Mouse (Mus musculus): ENCODE measurements at regions not wholly inside any gene's neighbourhood (a gene's known extent, or its start where the extent isn't known, plus 50 kb on each side); places are given as distances from the start of the nearest gene placed in this dataset.

DNA sequence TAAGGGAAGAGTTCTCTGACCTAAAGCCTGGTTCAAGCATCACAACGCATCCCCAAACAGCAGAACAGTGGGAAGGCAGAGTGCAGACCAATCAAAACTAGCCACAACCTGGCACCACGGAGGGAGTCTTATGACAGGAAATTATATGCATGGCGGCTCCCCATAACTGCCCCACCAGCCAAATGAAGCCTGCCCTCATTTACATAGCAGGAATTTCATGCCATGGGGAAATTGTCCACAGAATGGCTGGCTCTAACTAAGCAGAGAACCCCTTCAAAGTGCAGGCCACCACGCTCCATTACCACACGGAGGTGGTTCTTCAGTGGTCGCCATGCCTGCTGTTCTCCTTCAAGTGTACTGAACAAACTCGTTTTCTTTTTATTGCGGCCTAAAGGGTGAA is 126.3 kb upstream of the Zc3h12c start:
- WGBS: 84% methylated on average over 8 of the region's 8 CpGs
- Histone ChIP-seq H3K4me2 (no peak overlapping the region), H3K27ac (ENCODE audit: low read depth, low read length) (no peak overlapping the region), H3K4me1 (ENCODE audit: control insufficient read depth, insufficient read depth, low read length) (no peaks in the 10 kb centered on the region), H3K9ac (ENCODE audit: low read length) (no peak overlapping the region), H3K36me3 (ENCODE audit: control insufficient read depth, insufficient read depth, low read length) (no peaks in the 10 kb centered on the region), H3K4me3 (ENCODE audit: low read depth, low read length) (no peak overlapping the region), H3K27me3 (ENCODE audit: control insufficient read depth, insufficient read depth, low read length) (no peaks in the 10 kb centered on the region), H3K9me3 (ENCODE audit: control insufficient read depth, low read length) (no peaks in the 10 kb centered on the region)
- DNase-seq (ENCODE audit: low spot score, missing footprints) (no peak), ATAC-seq (ENCODE audit: low FRiP score) (no peak)

DNA sequence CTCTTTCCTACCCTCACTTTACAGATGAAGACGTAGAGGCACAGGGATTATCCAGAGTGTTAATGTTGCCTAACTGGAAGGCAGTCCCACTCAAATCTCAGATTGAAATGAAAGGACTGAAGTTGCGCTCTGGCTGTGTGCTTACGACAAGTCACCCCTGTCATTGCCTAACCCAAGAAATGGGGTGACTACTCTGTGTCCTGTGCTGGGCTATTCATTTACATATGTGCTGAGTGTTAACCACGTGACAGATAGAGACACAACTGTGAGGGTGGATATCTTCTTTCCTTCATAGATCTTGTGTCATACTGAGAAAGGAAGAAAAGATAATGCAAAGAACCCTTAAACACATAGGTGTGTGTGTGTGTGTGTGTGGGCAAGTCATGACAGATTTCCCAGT is 120.7 kb upstream of the Zc3h12c start:
- H3K4me3 ChIP-seq (ENCODE audit: low read depth, low read length): no peak overlapping the region
- H3K27ac ChIP-seq (ENCODE audit: low read depth, low read length): no peak overlapping the region
- H3K27me3 ChIP-seq (ENCODE audit: control insufficient read depth, insufficient read depth, low read length): no peaks in the 10 kb centered on the region
- H3K36me3 ChIP-seq (ENCODE audit: control insufficient read depth, insufficient read depth, low read length): no peaks in the 10 kb centered on the region
- no peak for ATAC-seq (ENCODE audit: low FRiP score)
- H3K4me1 ChIP-seq (ENCODE audit: control insufficient read depth, insufficient read depth, low read length): peaks cover 5% of the 10 kb centered on the region; the same call in 1 of the 2 replicates
- no peak overlapping the region for H3K9ac ChIP-seq (ENCODE audit: low read length)
- 80% methylated on average over 4 of the region's 4 CpGs for WGBS
- H3K9me3 ChIP-seq (ENCODE audit: control insufficient read depth, low read length): no peaks in the 10 kb centered on the region
- H3K4me2 ChIP-seq: no peak overlapping the region
- DNase-seq (ENCODE audit: low spot score, missing footprints): no peak

DNA sequence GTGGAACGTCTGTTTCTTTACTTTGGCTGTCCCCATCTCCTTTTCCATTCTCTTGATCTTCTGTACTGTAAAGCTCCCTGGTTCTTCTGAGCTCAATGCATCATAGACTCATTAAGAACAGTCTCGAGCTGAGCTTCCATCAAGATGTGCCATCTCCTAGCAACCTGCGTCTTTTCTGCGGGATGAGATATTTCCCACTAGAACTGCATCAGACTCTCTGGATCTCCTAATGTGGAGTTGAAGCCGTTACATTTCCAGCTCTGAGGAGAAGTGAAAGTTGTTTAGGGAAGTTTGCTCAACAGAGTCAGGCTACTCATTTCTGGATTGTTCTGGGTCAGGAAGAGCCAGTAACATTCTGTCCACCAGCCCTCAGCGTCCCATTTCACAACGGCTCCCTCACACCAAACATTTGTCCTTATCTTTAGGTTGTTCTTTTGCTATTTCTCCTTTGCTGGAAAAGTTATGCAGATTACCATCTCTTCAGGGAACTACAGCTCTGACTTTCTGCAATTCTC is 119.4 kb upstream of the Zc3h12c start:
- Histone ChIP-seq H3K36me3 (ENCODE audit: control insufficient read depth, insufficient read depth, low read length) (no peaks in the 10 kb centered on the region), H3K27ac (ENCODE audit: low read depth, low read length) (no peak overlapping the region), H3K9me3 (ENCODE audit: control insufficient read depth, low read length) (no peaks in the 10 kb centered on the region), H3K9ac (ENCODE audit: low read length) (no peak overlapping the region), H3K4me3 (ENCODE audit: low read depth, low read length) (no peak overlapping the region), H3K4me2 (no peak overlapping the region), H3K27me3 (ENCODE audit: control insufficient read depth, insufficient read depth, low read length) (no peaks in the 10 kb centered on the region), H3K4me1 (ENCODE audit: control insufficient read depth, insufficient read depth, low read length) (peaks cover 7% of the 10 kb centered on the region)
- ATAC-seq (ENCODE audit: low FRiP score) (0 out of 2 replicates have a peak, but pooled peaks have one; percentile 30), DNase-seq (ENCODE audit: low spot score, missing footprints) (no peak)
- WGBS: 78% methylated on average over 7 of the region's 7 CpGs

DNA sequence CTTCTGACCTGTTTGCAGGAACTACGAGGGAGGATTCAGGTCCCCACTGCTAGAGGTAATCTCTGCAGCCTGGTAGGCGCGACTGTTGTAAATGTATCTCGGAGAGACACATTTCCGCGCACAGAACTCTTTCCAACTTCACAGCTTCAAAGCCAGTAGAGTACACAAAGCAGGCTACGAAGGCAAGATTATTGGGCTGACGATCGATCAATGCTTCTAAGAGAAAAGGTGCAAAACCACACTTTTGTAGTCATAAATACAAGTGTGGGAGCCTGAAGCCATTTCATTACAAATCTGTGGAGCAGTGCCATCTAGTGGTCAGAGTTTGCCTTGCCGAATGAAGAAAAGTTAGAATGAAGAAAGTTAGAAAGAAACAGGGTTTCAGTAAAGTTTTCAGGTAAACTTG is 118.9 kb upstream of the Zc3h12c start:
- Histone ChIP-seq H3K9ac (ENCODE audit: low read length) (peak overlapping the region; percentile 39), H3K4me3 (ENCODE audit: low read depth, low read length) (peak overlapping the region; percentile 16; the same call in 1 of the 2 replicates), H3K4me1 (ENCODE audit: control insufficient read depth, insufficient read depth, low read length) (peaks cover 7% of the 10 kb centered on the region), H3K36me3 (ENCODE audit: control insufficient read depth, insufficient read depth, low read length) (no peaks in the 10 kb centered on the region), H3K27ac (ENCODE audit: low read depth, low read length) (no peak overlapping the region), H3K4me2 (peak overlapping the region; percentile 44), H3K9me3 (ENCODE audit: control insufficient read depth, low read length) (no peaks in the 10 kb centered on the region), H3K27me3 (ENCODE audit: control insufficient read depth, insufficient read depth, low read length) (no peaks in the 10 kb centered on the region)
- ATAC-seq (ENCODE audit: low FRiP score): no peak
- DNase-seq (ENCODE audit: low spot score, missing footprints): peak; percentile 98
- WGBS: 10% methylated on average over 10 of the region's 10 CpGs

DNA sequence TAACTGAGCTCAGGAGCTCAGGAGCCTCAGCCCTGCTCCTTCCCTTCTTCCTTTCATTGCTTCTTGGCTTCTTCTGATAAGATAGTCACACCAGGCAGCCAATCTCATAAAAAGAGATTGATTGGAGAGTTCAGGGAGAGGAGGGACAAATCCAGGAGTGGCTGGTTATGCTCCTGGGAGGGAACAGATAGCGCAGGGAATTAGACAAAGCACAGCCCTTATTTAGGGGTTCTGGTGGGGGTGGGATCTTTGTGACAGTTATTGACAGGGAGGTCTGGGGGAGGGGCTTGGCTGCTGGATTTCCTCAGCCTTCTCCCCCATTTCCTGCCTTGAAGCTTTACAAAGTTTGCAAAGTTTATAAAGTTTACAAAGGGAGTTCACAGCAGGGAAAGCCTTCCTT is 117.7 kb upstream of the Zc3h12c start:
- H3K27ac ChIP-seq (ENCODE audit: low read depth, low read length): no peak overlapping the region
- no peaks in the 10 kb centered on the region for H3K9me3 ChIP-seq (ENCODE audit: control insufficient read depth, low read length)
- H3K36me3 ChIP-seq (ENCODE audit: control insufficient read depth, insufficient read depth, low read length): no peaks in the 10 kb centered on the region
- H3K4me2 ChIP-seq: no peak overlapping the region
- H3K9ac ChIP-seq (ENCODE audit: low read length): no peak overlapping the region
- H3K27me3 ChIP-seq (ENCODE audit: control insufficient read depth, insufficient read depth, low read length): no peaks in the 10 kb centered on the region
- H3K4me1 ChIP-seq (ENCODE audit: control insufficient read depth, insufficient read depth, low read length): peaks cover 7% of the 10 kb centered on the region
- ATAC-seq (ENCODE audit: low FRiP score): no peak
- 18% methylated on average over 1 of the region's 1 CpGs for WGBS
- H3K4me3 ChIP-seq (ENCODE audit: low read depth, low read length): no peak overlapping the region
- DNase-seq (ENCODE audit: low spot score, missing footprints): no peak

DNA sequence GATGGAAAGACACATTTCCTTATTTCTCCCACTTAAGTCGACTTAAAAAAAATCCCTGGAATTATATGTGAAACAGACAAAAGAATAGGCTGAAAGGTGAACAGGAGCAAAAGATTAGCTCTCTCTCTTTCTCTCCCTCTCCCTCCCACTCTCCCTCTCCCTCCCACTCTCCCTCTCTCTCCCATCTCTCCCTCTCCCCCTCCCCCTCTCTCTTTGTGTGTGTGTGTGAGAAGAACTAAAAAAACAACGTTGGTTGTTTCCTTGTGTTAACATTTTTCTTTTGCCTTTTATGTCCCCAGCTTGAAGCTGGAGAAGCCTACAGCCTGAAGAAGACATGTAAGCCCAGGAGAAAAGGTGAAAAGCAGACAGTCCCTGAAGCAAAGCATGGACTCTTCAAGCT is 115.2 kb upstream of the Zc3h12c start:
- ATAC-seq (ENCODE audit: low FRiP score) (no peak), DNase-seq (ENCODE audit: low spot score, missing footprints) (no peak)
- Histone ChIP-seq H3K27ac (ENCODE audit: low read depth, low read length) (no peak overlapping the region), H3K36me3 (ENCODE audit: control insufficient read depth, insufficient read depth, low read length) (no peaks in the 10 kb centered on the region), H3K9ac (ENCODE audit: low read length) (no peak overlapping the region), H3K27me3 (ENCODE audit: control insufficient read depth, insufficient read depth, low read length) (no peaks in the 10 kb centered on the region), H3K4me3 (ENCODE audit: low read depth, low read length) (no peak overlapping the region), H3K4me1 (ENCODE audit: control insufficient read depth, insufficient read depth, low read length) (peaks cover 8% of the 10 kb centered on the region), H3K4me2 (no peak overlapping the region), H3K9me3 (ENCODE audit: control insufficient read depth, low read length) (no peaks in the 10 kb centered on the region)
- 13% methylated on average over 2 of the region's 2 CpGs for WGBS

- Histone ChIP-seq H3K4me2 (no peak overlapping the region), H3K9me3 (ENCODE audit: control insufficient read depth, low read length) (no peaks in the 10 kb centered on the region), H3K9ac (ENCODE audit: low read length) (no peak overlapping the region), H3K4me3 (ENCODE audit: low read depth, low read length) (no peak overlapping the region), H3K4me1 (ENCODE audit: control insufficient read depth, insufficient read depth, low read length) (peaks cover 18% of the 10 kb centered on the region), H3K36me3 (ENCODE audit: control insufficient read depth, insufficient read depth, low read length) (no peaks in the 10 kb centered on the region), H3K27ac (ENCODE audit: low read depth, low read length) (no peak overlapping the region), H3K27me3 (ENCODE audit: control insufficient read depth, insufficient read depth, low read length) (no peaks in the 10 kb centered on the region)
- DNase-seq (ENCODE audit: low spot score, missing footprints): no peak
- ATAC-seq (ENCODE audit: low FRiP score): no peak
- WGBS: 82% methylated on average over 5 of the region's 5 CpGs
These were observed 112.6 kb upstream of the Zc3h12c start for GRCm38 (mm10) chr9:52280995-52281394.

DNA sequence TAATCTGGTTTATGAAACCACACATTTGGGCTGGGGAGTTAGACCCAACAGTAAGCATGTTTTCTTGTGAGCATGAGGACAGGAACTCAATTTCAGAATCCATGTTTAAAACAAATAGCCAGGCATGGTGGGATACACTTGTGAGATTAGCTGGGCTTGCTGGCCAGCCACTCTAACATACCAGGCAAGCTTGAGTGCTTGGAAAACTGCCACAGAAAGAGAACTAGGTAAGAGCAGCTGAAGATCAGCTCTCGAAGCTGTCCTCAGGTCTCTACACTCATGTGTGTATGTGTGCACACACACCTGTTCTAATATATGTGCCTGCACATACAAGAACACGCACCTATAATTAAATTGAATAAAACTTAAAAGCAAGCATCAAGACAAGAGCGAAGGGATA is 112.2 kb upstream of the Zc3h12c start:
- Histone ChIP-seq H3K27ac (ENCODE audit: low read depth, low read length) (no peak overlapping the region), H3K27me3 (ENCODE audit: control insufficient read depth, insufficient read depth, low read length) (no peaks in the 10 kb centered on the region), H3K4me2 (no peak overlapping the region), H3K36me3 (ENCODE audit: control insufficient read depth, insufficient read depth, low read length) (no peaks in the 10 kb centered on the region), H3K4me1 (ENCODE audit: control insufficient read depth, insufficient read depth, low read length) (peaks cover 16% of the 10 kb centered on the region), H3K9ac (ENCODE audit: low read length) (no peak overlapping the region), H3K4me3 (ENCODE audit: low read depth, low read length) (no peak overlapping the region), H3K9me3 (ENCODE audit: control insufficient read depth, low read length) (no peaks in the 10 kb centered on the region)
- ATAC-seq (ENCODE audit: low FRiP score): no peak
- DNase-seq (ENCODE audit: low spot score, missing footprints): no peak
- WGBS: 90% methylated on average over 3 of the region's 3 CpGs

- WGBS: 33% methylated on average over 3 of the region's 3 CpGs
- H3K9ac ChIP-seq (ENCODE audit: low read length): no peak overlapping the region
- no peaks in the 10 kb centered on the region for H3K27me3 ChIP-seq (ENCODE audit: control insufficient read depth, insufficient read depth, low read length)
- peaks cover 15% of the 10 kb centered on the region for H3K4me1 ChIP-seq (ENCODE audit: control insufficient read depth, insufficient read depth, low read length)
- H3K9me3 ChIP-seq (ENCODE audit: control insufficient read depth, low read length): no peaks in the 10 kb centered on the region
- no peak overlapping the region for H3K4me3 ChIP-seq (ENCODE audit: low read depth, low read length)
- DNase-seq (ENCODE audit: low spot score, missing footprints) (no peak), ATAC-seq (ENCODE audit: low FRiP score) (0 out of 2 replicates have a peak, but pooled peaks have one; percentile 17)
- H3K4me2 ChIP-seq: no peak overlapping the region
- no peaks in the 10 kb centered on the region for H3K36me3 ChIP-seq (ENCODE audit: control insufficient read depth, insufficient read depth, low read length)
- peak overlapping the region; percentile 67 for H3K27ac ChIP-seq (ENCODE audit: low read depth, low read length)
These were observed 110.3 kb upstream of the Zc3h12c start for GRCm38 (mm10) chr9:52278701-52279023.

Data from midbrain, embryonic 11.5 days (tissue).